Mouse (Mus musculus): Measurements from ENCODE around the gene Tmem203.

DNA sequence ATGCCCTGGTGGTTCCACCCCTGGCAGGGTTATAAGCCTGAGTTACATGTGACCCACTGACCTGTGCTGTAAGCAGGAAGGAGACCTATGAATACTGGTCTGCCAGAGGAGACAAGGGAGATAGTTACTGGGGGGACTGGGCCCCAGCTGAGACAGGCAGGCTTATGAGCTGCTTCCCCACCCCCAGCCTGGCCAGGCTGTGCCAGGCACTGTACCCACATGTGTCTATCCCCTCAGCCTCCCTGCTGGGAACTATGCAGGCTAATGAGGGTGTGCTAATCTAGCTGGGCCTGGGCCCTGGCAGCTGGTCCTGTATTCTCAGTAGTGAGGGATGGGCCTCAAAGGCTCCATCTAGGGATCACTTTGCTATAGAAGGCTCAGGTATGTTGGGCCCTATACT, 12.0 kb downstream of the Tmem203 start:
- TF ChIP-seq CHD2 (IDR thresholded peaks at IDR 0.05; ENCODE audit: low read depth, low read length) (no peak), ZNF384 (IDR thresholded peaks at IDR 0.05; ENCODE audit: low read depth, low read length) (no peak), MAFK (IDR thresholded peaks at IDR 0.05; ENCODE audit: insufficient read depth, low read depth, low read length) (no peak), HCFC1 (IDR thresholded peaks at IDR 0.05; ENCODE audit: borderline replicate concordance, insufficient read depth, low read length) (no peak)

All from ES-E14 (cell line).